Mouse (Mus musculus) CH12.LX (cell line): ENCODE results near the gene C8b. TPM values are rescaled to one million over a fixed set of nuclear protein-coding genes. Genes with fewer than 3 reads are reported as not detected.

Experiments used
- DNase-seq: peaks from one replicate; pipeline ENCODE4 v3.0.0-alpha.2; 2013; ENCODE audit errors: extremely low read depth
- H3K27ac ChIP-seq: 2 replicates; pipeline ENCODE4 v1.5.1; 2012; ENCODE audit warnings: low read depth, mild to moderate bottlenecking, control low read depth, moderate library complexity; ENCODE audit not compliant: insufficient read depth
- H3K27me3 ChIP-seq: replicated peaks from 2 replicates; pipeline ENCODE3; 2012; ENCODE audit warnings: inconsistent platforms
- H3K36me3 ChIP-seq, 2 experiments: replicated peaks in 1 of 2; 2 replicates each; pipeline versions ENCODE3 to v1.6.1; 2012; ENCODE audit warnings: inconsistent platforms in 1 of 2, low read length in 1 of 2, mild to moderate bottlenecking in 1 of 2, mixed read lengths in 1 of 2, moderate library complexity in 1 of 2; ENCODE audit not compliant: control insufficient read depth in 1 of 2, insufficient read depth in 1 of 2
- H3K4me1 ChIP-seq, 2 experiments: 2 replicates each; pipeline ENCODE4 v1.6.1; 2012; ENCODE audit warnings: inconsistent platforms in 1 of 2, moderate library complexity in 1 of 2; ENCODE audit not compliant: insufficient read depth in 2 of 2, control insufficient read depth in 1 of 2
- H3K4me2 ChIP-seq: 2 replicates; pipeline ENCODE4 v1.6.1; 2012; ENCODE audit warnings: low read depth, mild to moderate bottlenecking, control low read depth; ENCODE audit not compliant: poor library complexity, insufficient read depth, severe bottlenecking
- H3K4me3 ChIP-seq, 3 experiments: fragments of 150-350 bp in 1 of 3; sonication (generic) in 1 of 3; replicated peaks in 1 of 3; 2 replicates each; pipeline versions ENCODE3 to v1.5.1; 2011 to 2012; ENCODE audit warnings: low read depth in 2 of 3, low read length in 2 of 3, mild to moderate bottlenecking in 2 of 3, moderate library complexity in 2 of 3, control low read depth in 1 of 3, improper control_type of control experiment in 1 of 3, inconsistent platforms in 1 of 3, mixed read lengths in 1 of 3; ENCODE audit not compliant: poor library complexity in 1 of 3
- H3K79me2 ChIP-seq: replicated peaks from 2 replicates; pipeline ENCODE4 v1.6.1; 2012; ENCODE audit warnings: mild to moderate bottlenecking, moderate library complexity; ENCODE audit not compliant: control insufficient read depth, poor library complexity, insufficient read depth, severe bottlenecking; ENCODE audit errors: extremely low read depth
- H3K9ac ChIP-seq: 2 replicates; pipeline ENCODE4 v1.6.1; 2012; ENCODE audit warnings: low read depth, mild to moderate bottlenecking, control low read depth, moderate library complexity; ENCODE audit not compliant: insufficient read depth
- H3K9me3 ChIP-seq: replicated peaks from 2 replicates; pipeline ENCODE3; 2012; ENCODE audit warnings: low read length, inconsistent platforms, mixed read lengths
- BHLHE40 ChIP-seq: IDR thresholded peaks from 2 replicates; pipeline ENCODE4 v1.6.1; 2011; ENCODE audit warnings: mild to moderate bottlenecking, low read depth, low read length, improper control_type of control experiment
- CHD1 ChIP-seq: IDR thresholded peaks from 2 replicates; pipeline ENCODE4 v1.6.1; 2012; ENCODE audit warnings: low read depth, low read length, improper control_type of control experiment, inconsistent platforms
- CHD2 ChIP-seq: IDR thresholded peaks from 2 replicates; pipeline ENCODE4 v1.6.1; 2011; ENCODE audit warnings: low read length, improper control_type of control experiment
- E2F4 ChIP-seq: IDR thresholded peaks from 2 replicates; pipeline ENCODE4 v1.6.1; 2011; ENCODE audit warnings: low read depth, low read length, improper control_type of control experiment; ENCODE audit not compliant: insufficient replicate concordance
- ELF1 ChIP-seq: IDR thresholded peaks from 2 replicates; pipeline ENCODE4 v1.6.1; 2014; ENCODE audit warnings: low read depth, mild to moderate bottlenecking, inconsistent platforms, low read length, improper control_type of control experiment
- EP300 ChIP-seq: IDR thresholded peaks from 2 replicates; pipeline ENCODE4 v1.6.1; 2011; ENCODE audit warnings: low read length, improper control_type of control experiment
- ETS1 ChIP-seq: conservative IDR thresholded peaks from 2 replicates; pipeline ENCODE4 v1.6.1; 2012; ENCODE audit warnings: low read depth, mild to moderate bottlenecking, inconsistent platforms, low read length, improper control_type of control experiment, moderate library complexity
- GABPA ChIP-seq: IDR thresholded peaks from 2 replicates; pipeline ENCODE4 v1.6.1; 2012; ENCODE audit warnings: low read depth, low read length, improper control_type of control experiment, inconsistent platforms; ENCODE audit not compliant: insufficient replicate concordance
- KAT2A ChIP-seq: IDR thresholded peaks from 2 replicates; pipeline ENCODE4 v1.6.1; 2012; ENCODE audit warnings: low read length, improper control_type of control experiment, inconsistent platforms; ENCODE audit not compliant: insufficient replicate concordance
- MAFK ChIP-seq: IDR thresholded peaks from 2 replicates; pipeline ENCODE4 v1.6.1; 2011; ENCODE audit warnings: low read length, improper control_type of control experiment; ENCODE audit not compliant: insufficient replicate concordance
- MXI1 ChIP-seq: IDR thresholded peaks from 2 replicates; pipeline ENCODE4 v1.6.1; 2011; ENCODE audit warnings: mild to moderate bottlenecking, low read depth, low read length, improper control_type of control experiment
- MYC ChIP-seq: IDR thresholded peaks from 2 replicates; pipeline ENCODE4 v1.6.1; 2011; ENCODE audit warnings: low read depth, mild to moderate bottlenecking, improper control_type of control experiment, low read length
- NELFE ChIP-seq: IDR thresholded peaks from 2 replicates; pipeline ENCODE4 v1.6.1; 2011; ENCODE audit warnings: low read depth, low read length, improper control_type of control experiment
- NRF1 ChIP-seq: IDR thresholded peaks from 2 replicates; pipeline ENCODE4 v1.6.1; 2014; ENCODE audit warnings: low read depth, mild to moderate bottlenecking, inconsistent platforms, low read length, improper control_type of control experiment, moderate library complexity
- PAX5 ChIP-seq: IDR thresholded peaks from 2 replicates; pipeline ENCODE4 v1.6.1; 2012; ENCODE audit warnings: low read length, inconsistent platforms, mixed read lengths
- POLR2A ChIP-seq: IDR thresholded peaks from 2 replicates; pipeline ENCODE4 v1.6.1; 2011; ENCODE audit warnings: low read depth, mild to moderate bottlenecking, improper control_type of control experiment, low read length
- RAD21 ChIP-seq: IDR thresholded peaks from 2 replicates; pipeline ENCODE4 v1.6.1; 2011; ENCODE audit warnings: low read depth, mild to moderate bottlenecking, low read length, improper control_type of control experiment, moderate library complexity
- SIN3A ChIP-seq: IDR thresholded peaks from 2 replicates; pipeline ENCODE4 v1.6.1; 2012; ENCODE audit warnings: low read length, improper control_type of control experiment, inconsistent platforms
- SMC3 ChIP-seq: IDR thresholded peaks from 2 replicates; pipeline ENCODE4 v1.6.1; 2011; ENCODE audit warnings: low read depth, low read length, improper control_type of control experiment
- TCF12 ChIP-seq: IDR thresholded peaks from 2 replicates; pipeline ENCODE4 v1.6.1; 2014; ENCODE audit warnings: low read depth, mild to moderate bottlenecking, inconsistent platforms, low read length, improper control_type of control experiment
- UBTF ChIP-seq: IDR thresholded peaks from 2 replicates; pipeline ENCODE4 v1.6.1; 2012; ENCODE audit warnings: low read depth, mild to moderate bottlenecking, inconsistent platforms, low read length, improper control_type of control experiment, moderate library complexity
- ZC3H11A ChIP-seq: IDR thresholded peaks from 2 replicates; pipeline ENCODE4 v1.6.1; 2012; ENCODE audit warnings: low read depth, mild to moderate bottlenecking, inconsistent platforms, low read length, improper control_type of control experiment
- ZMIZ1 ChIP-seq: IDR thresholded peaks from 2 replicates; pipeline ENCODE4 v1.6.1; 2012; ENCODE audit warnings: low read depth, mild to moderate bottlenecking, inconsistent platforms, low read length, improper control_type of control experiment
- ZNF384 ChIP-seq: IDR thresholded peaks from 2 replicates; pipeline ENCODE4 v1.6.1; 2012; ENCODE audit warnings: low read depth, low read length, improper control_type of control experiment, inconsistent platforms
- dilution Hi-C: fragments of 300-500 bp; cut with MboI; formaldehyde crosslinking; loops from 2 replicates; pipeline ENCODE4 v1.14.3; 2020; ENCODE audit warnings: low sequenced_read_pairs; ENCODE audit not compliant: extremely low pct_unique_long_range_greater_than_20kb, extremely low pct_ligation_motif_present
- in situ Hi-C: fragments of 300-500 bp; cut with MboI; formaldehyde crosslinking; loops from 3 replicates; pipeline ENCODE4 v1.14.3; 2019; ENCODE audit warnings: low sequenced_read_pairs, low pct_ligation_motif_present, low pct_unique_long_range_greater_than_20kb, mixed read lengths
- polyA plus RNA-seq: library from polyadenylated mRNA; unstranded; fragments of >175 nt; gene quantifications from 2 replicates; pipeline ENCODE4 v1.2.1, GENCODE M21; 2012; ENCODE audit warnings: low read depth; ENCODE audit not compliant: insufficient read length
- total RNA-seq, 2 experiments: library from RNA; depleted of rRNA; stranded (reverse); fragments of 300-350 nt in 1 of 2; fragments of >200 nt in 1 of 2; gene quantifications; 2 replicates each; pipeline ENCODE4 v1.2.3; 2012 to 2014

The C8b gene
- total and polyA plus RNA-seq, 3 experiments, result 0.13 to 0.23 TPM; not detected in 1

DNA sequence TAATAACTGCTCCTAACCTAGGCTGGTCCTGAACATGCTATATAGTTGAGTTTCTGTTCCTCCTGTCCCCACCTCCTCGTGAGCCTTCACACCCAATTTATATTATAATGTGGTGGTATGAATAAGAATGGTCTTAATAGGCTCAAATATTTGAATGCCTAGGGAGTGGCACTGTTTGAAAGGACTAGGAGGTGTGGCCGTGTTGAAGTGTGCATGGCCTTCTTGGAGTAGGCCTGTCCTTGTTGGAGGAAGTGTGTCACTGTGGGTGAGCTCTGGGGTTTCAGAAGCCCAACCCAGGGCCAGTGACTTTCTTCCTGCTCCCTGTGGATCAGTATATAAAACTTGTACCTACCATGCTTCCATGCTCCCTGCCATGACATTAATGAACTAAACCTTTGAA lies 47.5 kb downstream of the C8b start:
- Histone ChIP-seq H3K27me3 (no peaks in the 10 kb centered on the region), H3K4me1 (no peaks in the 10 kb centered on the region), H3K4me3 (no peak overlapping the region), H3K79me2 (no peaks in the 10 kb centered on the region), H3K27ac (no peak overlapping the region), H3K9ac (no peak overlapping the region), H3K4me2 (no peak overlapping the region), H3K9me3 (peaks cover 50% of the 10 kb centered on the region), H3K36me3 (no peaks in the 10 kb centered on the region)
- no peak for TF ChIP-seq UBTF
- no peak for TF ChIP-seq GABPA
- no peak for TF ChIP-seq PAX5
- no peak for TF ChIP-seq NELFE
- no peak for TF ChIP-seq ZC3H11A
- no peak for TF ChIP-seq KAT2A
- no peak for TF ChIP-seq SMC3
- no peak for TF ChIP-seq POLR2A
- no peak for TF ChIP-seq ELF1
- TF ChIP-seq NRF1, result no peak
- TF ChIP-seq CHD2, result no peak
- TF ChIP-seq MAFK, result no peak
- TF ChIP-seq SIN3A, result no peak
- no peak for TF ChIP-seq MXI1
- no peak for TF ChIP-seq ZMIZ1
- TF ChIP-seq TCF12, result no peak
- no peak for TF ChIP-seq EP300
- TF ChIP-seq ZNF384, result no peak
- no peak for DNase-seq
- in situ Hi-C loops (no loop called here), dilution Hi-C loops (no loop called here)

- peaks cover 0 to 6% of the 10 kb centered on the region in 2 experiments; a peak in 2 of 4 replicates for H3K4me1 ChIP-seq
- no peaks in the 10 kb centered on the region for H3K79me2 ChIP-seq
- H3K9me3 ChIP-seq, result peaks cover 54% of the 10 kb centered on the region
- H3K9ac ChIP-seq, result no peak overlapping the region
- no peaks in the 10 kb centered on the region for H3K27me3 ChIP-seq
- no peak overlapping the region for H3K4me2 ChIP-seq
- dilution Hi-C loops, result no loop called here
- no peak overlapping the region for H3K4me3 ChIP-seq
- H3K27ac ChIP-seq, result no peak overlapping the region
- no peak for TF ChIP-seq SMC3
- no peak for TF ChIP-seq MYC
- TF ChIP-seq MAFK, result no peak
- TF ChIP-seq EP300, result no peak
- no peak for TF ChIP-seq GABPA
- no peak for TF ChIP-seq BHLHE40
- TF ChIP-seq ETS1, result no peak
- TF ChIP-seq RAD21, result no peak
- no peak for TF ChIP-seq NELFE
- TF ChIP-seq E2F4, result no peak
- no peak for TF ChIP-seq ZMIZ1
- no peak for TF ChIP-seq CHD1
- TF ChIP-seq, all 38 proteins: peak for 0
- no peaks in the 10 kb centered on the region for H3K36me3 ChIP-seq
- DNase-seq, result no peak
- in situ Hi-C loops, result no loop called here
Measured at GRCm38 (mm10) chr4:104816519-104817232, 50.6 kb downstream of the C8b start.
